Mouse (Mus musculus) bone marrow, adult 2 months (tissue): ENCODE results near the gene Crb1.

Source experiments
- CTCF ChIP-seq: fragments of 200-500 bp; IDR thresholded peaks from 2 replicates; pipeline ENCODE4 v1.5.1; 2011; ENCODE audit warnings: low read length, control low read depth; ENCODE audit not compliant: control insufficient read depth, insufficient read depth
- POLR2A ChIP-seq: fragments of 200-500 bp; IDR thresholded peaks from 2 replicates; pipeline ENCODE4 v1.6.1; 2011; ENCODE audit warnings: low read depth, mild to moderate bottlenecking, control low read depth, low read length, borderline replicate concordance; ENCODE audit not compliant: control insufficient read depth

DNA sequence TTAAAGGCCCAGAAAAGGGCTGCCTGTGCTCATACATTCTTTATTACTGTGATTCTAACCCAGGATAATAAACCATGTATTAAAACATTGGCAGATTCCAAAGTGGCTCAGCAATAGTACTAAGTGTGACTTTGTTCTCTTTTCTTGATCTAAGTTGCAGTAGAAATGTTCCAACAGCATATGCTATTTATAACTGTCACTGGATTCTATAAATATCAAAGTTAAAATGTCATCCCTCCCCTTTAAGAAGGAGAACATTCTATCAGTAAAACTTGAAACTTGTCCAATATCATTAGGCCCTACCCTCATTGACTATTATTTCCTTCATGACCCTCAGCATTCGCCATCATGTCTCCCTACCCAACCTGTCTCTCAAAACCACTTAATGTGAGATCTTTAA lies 48.1 kb downstream of the Crb1 start:
- no peak for TF ChIP-seq POLR2A
- no peak for TF ChIP-seq CTCF
